Mouse (Mus musculus): ENCODE measurements around the gene Znrf4.

GRCm38 (mm10) chr17:56464345-56464744 lies 47.9 kb downstream of the Znrf4 start:
- TF ChIP-seq CTCF (IDR thresholded peaks at IDR 0.05; ENCODE audit: low read depth): no peak
- no peak for TF ChIP-seq EP300 (IDR thresholded peaks at IDR 0.05; ENCODE audit: low read depth)

Data from liver, embryonic 14.5 days (tissue).